Comparison of ENCODE assay signal across 19 mouse cellular contexts in genomic region chr2:159708141-159708540, GRCm38 (mm10).
A peak's percentile ranks its signal among the peaks of the same experiment; 100 is the strongest.
DNase-seq lines count a peak whose midpoint lies in the region; ATAC-seq and TF ChIP-seq lines count a peak whose summit lies in the region.
"Had no signal": no experiment of that assay in that cellular context is flagged by ENCODE, and none has a peak within 500 bp of the region (broad histone marks: within the 10 kb centered on the region; RNA-seq: fewer than 3 reads in every experiment).

No protein-coding gene starts in this region.

- intact Hi-C loops in gastrocnemius, postnatal 14 days (cut with DNase I; ENCODE audit: low total_unique reads) = no loop called here
- intact Hi-C loops in heart, postnatal 25 days (cut with DNase I) = no loop called here

- H3K36me3 ChIP-seq in embryonic facial prominence, embryonic 14.5 days (ENCODE audit: control insufficient read depth, insufficient read depth, low read length) = no peaks in the 10 kb centered on the region
- H3K36me3 ChIP-seq in embryonic facial prominence, embryonic 10.5 days (replicated peaks) = no peaks in the 10 kb centered on the region
- H3K36me3 ChIP-seq: intestine, embryonic 15.5 days; limb, embryonic 12.5 days; liver, embryonic 15.5 days; midbrain, embryonic 12.5 days; neural tube, embryonic 15.5 days had no signal

- no peak overlapping the region for H3K4me3 ChIP-seq in embryonic facial prominence, embryonic 14.5 days (ENCODE audit: low read depth, low read length)
- no peak overlapping the region for H3K4me3 ChIP-seq in embryonic facial prominence, embryonic 10.5 days
- no peak overlapping the region for H3K4me3 ChIP-seq in lung, adult 2 months (replicated peaks; ENCODE audit: extremely low read depth, low read depth, low read length)
- H3K4me3 ChIP-seq: intestine, embryonic 15.5 days; limb, embryonic 12.5 days; liver, embryonic 15.5 days; midbrain, embryonic 12.5 days; neural tube, embryonic 15.5 days had no signal

- H3K4me1 ChIP-seq in embryonic facial prominence, embryonic 14.5 days (ENCODE audit: control insufficient read depth, insufficient read depth, low read length) = no peaks in the 10 kb centered on the region
- no peaks in the 10 kb centered on the region for H3K4me1 ChIP-seq in embryonic facial prominence, embryonic 10.5 days
- no peaks in the 10 kb centered on the region for H3K4me1 ChIP-seq in lung, adult 2 months (ENCODE audit: control insufficient read depth, insufficient read depth, low read length)
- H3K4me1 ChIP-seq: intestine, embryonic 15.5 days; liver, embryonic 15.5 days; midbrain, embryonic 12.5 days had no signal

- H3K27me3 ChIP-seq in embryonic facial prominence, embryonic 14.5 days (replicated peaks; ENCODE audit: control insufficient read depth, insufficient read depth, low read length) = no peaks in the 10 kb centered on the region
- H3K27me3 ChIP-seq in embryonic facial prominence, embryonic 10.5 days (replicated peaks; ENCODE audit: low read depth, poor library complexity, severe bottlenecking) = no peaks in the 10 kb centered on the region
- H3K27me3 ChIP-seq: intestine, embryonic 15.5 days; limb, embryonic 12.5 days; liver, embryonic 15.5 days; midbrain, embryonic 12.5 days; neural tube, embryonic 15.5 days had no signal

- no peak for TF ChIP-seq POLR2A in lung, adult 2 months (IDR thresholded peaks at IDR 0.05; ENCODE audit: borderline replicate concordance, extremely low read depth, low read depth, low read length)

- no peak overlapping the region for H3K27ac ChIP-seq in embryonic facial prominence, embryonic 14.5 days (replicated peaks; ENCODE audit: low read depth, low read length)
- no peak overlapping the region for H3K27ac ChIP-seq in embryonic facial prominence, embryonic 10.5 days (replicated peaks)
- H3K27ac ChIP-seq: hindbrain, embryonic 14.5 days; intestine, embryonic 15.5 days; limb, embryonic 12.5 days; liver, embryonic 15.5 days; macrophage; midbrain, embryonic 12.5 days; neural tube, embryonic 15.5 days had no signal

- no peak overlapping the region for H3K4me2 ChIP-seq in embryonic facial prominence, embryonic 14.5 days (ENCODE audit: low read depth, low read length)
- H3K4me2 ChIP-seq: hindbrain, embryonic 14.5 days; intestine, embryonic 15.5 days; limb, embryonic 12.5 days; liver, embryonic 15.5 days; midbrain, embryonic 12.5 days; neural tube, embryonic 15.5 days had no signal

- no peak overlapping the region for H3K9ac ChIP-seq in embryonic facial prominence, embryonic 14.5 days (ENCODE audit: low read depth, low read length)
- H3K9ac ChIP-seq: hindbrain, embryonic 14.5 days; intestine, embryonic 15.5 days; limb, embryonic 12.5 days; liver, embryonic 15.5 days; midbrain, embryonic 12.5 days; neural tube, embryonic 15.5 days had no signal

- ATAC-seq in embryonic facial prominence, embryonic 14.5 days (ENCODE audit: low read depth) = peak; percentile 63; the same call in 1 of the 2 replicates
- ATAC-seq: intestine, embryonic 15.5 days had no signal

- peak; percentile 83 for DNase-seq in embryonic facial prominence, embryonic 14.5 days (ENCODE audit: low spot score)
- no peak for DNase-seq in embryonic facial prominence, embryonic 10.5 days (ENCODE audit: low spot score)
- peak; percentile 26 for DNase-seq in lung, postnatal 14 days
- DNase-seq in lung, adult 2 months = no peak
- DNase-seq in gastrocnemius, postnatal 14 days = peak; percentile 41
- DNase-seq in heart, postnatal 25 days (ENCODE audit: low spot score) = peak; percentile 60
- no peak for DNase-seq in right cerebral cortex, postnatal 4 days
- no peak for DNase-seq in adrenal gland, postnatal 14 days
- DNase-seq: adrenal gland, adult 2 months; cerebellum, adult 11-12 months; cerebellum, postnatal 36 days; retina, postnatal 1 day had no signal

- no peak for TF ChIP-seq CTCF in lung, adult 2 months (IDR thresholded peaks at IDR 0.05; ENCODE audit: insufficient read depth, low read length)

- no peaks in the 10 kb centered on the region for H3K9me3 ChIP-seq in embryonic facial prominence, embryonic 14.5 days (ENCODE audit: control insufficient read depth, low read length)
- no peaks in the 10 kb centered on the region for H3K9me3 ChIP-seq in embryonic facial prominence, embryonic 10.5 days
- H3K9me3 ChIP-seq: intestine, embryonic 15.5 days; limb, embryonic 12.5 days; liver, embryonic 15.5 days; midbrain, embryonic 12.5 days; neural tube, embryonic 15.5 days had no signal

- 65% methylated on average over 2 of the region's 2 CpGs for WGBS in embryonic facial prominence, embryonic 14.5 days
- 91% methylated on average over 2 of the region's 2 CpGs for WGBS in embryonic facial prominence, embryonic 10.5 days
- 75% methylated on average over 2 of the region's 2 CpGs for WGBS in lung, adult 2 months

Comparison
In these comparisons a context has a peak if more than half of its experiments do, and no peak if none do; other contexts are left out.
1. DNase-seq: peak in embryonic facial prominence, embryonic 14.5 days (single experiment), lung, postnatal 14 days (single experiment), gastrocnemius, postnatal 14 days (single experiment) and heart, postnatal 25 days (single experiment); none in embryonic facial prominence, embryonic 10.5 days (single experiment), lung, adult 2 months (single experiment), right cerebral cortex, postnatal 4 days (single experiment) and adrenal gland, postnatal 14 days (single experiment).